14 mouse cellular contexts compared by ENCODE assay signal in genomic region chr2:17168896-17169295, GRCm38 (mm10).
DNase-seq lines count a peak whose midpoint lies in the region.
"Had no signal": no experiment of that assay in that cellular context is flagged by ENCODE, and none has a peak within 500 bp of the region (broad histone marks: within the 10 kb centered on the region; RNA-seq: fewer than 3 reads in every experiment).

No protein-coding gene starts in this region.

- DNase-seq in ES-CJ7 (ENCODE audit: low read depth, low spot score) (peak; percentile 55), R1 (ENCODE audit: low read depth, low spot score) (peak; percentile 82)
- DNase-seq in lung, postnatal 25 days (ENCODE audit: low spot score), result no peak
- DNase-seq in lung, postnatal 36 days, result no peak
- no peak for DNase-seq in layer of hippocampus, adult 9-10 months (ENCODE audit: low spot score)
- DNase-seq: adrenal gland, adult 8-10 months; adrenal gland, postnatal 14 days; adrenal gland, postnatal 36 days; cerebellum, adult 11-12 months; cerebellum, adult 2 months; cerebellum, adult 9-10 months; cerebellum, postnatal 10 days; cerebellum, postnatal 25 days; forebrain, postnatal 0 days had no signal

Comparison
In these comparisons a context has a peak if more than half of its experiments do, and no peak if none do; other contexts are left out.
1. DNase-seq: peak in ES-CJ7 (single experiment) and R1 (single experiment); none in lung, postnatal 25 days (single experiment), lung, postnatal 36 days (single experiment) and layer of hippocampus, adult 9-10 months (single experiment).